Mouse (Mus musculus) bone marrow macrophage, adult 2 months (primary cell): ENCODE measurements around the gene Ccr4. TPM values are rescaled to one million over a fixed set of nuclear protein-coding genes. Genes with fewer than 3 reads are reported as not detected.
A peak's percentile ranks its signal among the peaks of the same experiment; 100 is the strongest.
"Not testable (repeated sequence)": the region's sequence is repeated elsewhere in the genome, so short reads cannot be mapped to it uniquely, and the experiment has no call there.

Source experiments
- H3K27ac ChIP-seq: 2 replicates; pipeline ENCODE4 v1.5.1; 2012; ENCODE audit warnings: low read depth, low read length; ENCODE audit not compliant: insufficient read depth
- H3K4me1 ChIP-seq: 2 replicates; pipeline ENCODE4 v1.6.1; 2012; ENCODE audit warnings: low read length; ENCODE audit not compliant: control insufficient read depth, insufficient read depth
- H3K4me3 ChIP-seq: 2 replicates; pipeline ENCODE4 v1.5.1; 2012; ENCODE audit warnings: mild to moderate bottlenecking, low read length, moderate library complexity; ENCODE audit not compliant: insufficient read depth
- CTCF ChIP-seq: IDR thresholded peaks from 2 replicates; pipeline ENCODE4 v1.5.1; 2012; ENCODE audit warnings: low read depth, mild to moderate bottlenecking, low read length, moderate library complexity
- POLR2A ChIP-seq: IDR thresholded peaks from 2 replicates; pipeline ENCODE4 v1.6.1; 2012; ENCODE audit warnings: mild to moderate bottlenecking, low read depth, low read length, borderline replicate concordance
- polyA plus RNA-seq: library from polyadenylated mRNA; stranded (reverse); fragments of >200 nt; gene quantifications from 2 replicates; pipeline ENCODE4 v1.2.4, GENCODE M21; 2012; ENCODE audit not compliant: missing spikeins, insufficient read depth, insufficient read length

The Ccr4 gene
- polyA plus RNA-seq, 1 experiment, result not detected

- Histone ChIP-seq H3K27ac (no peak overlapping the region), H3K4me1 (no peaks in the 10 kb centered on the region; the same call in 1 of the 2 replicates), H3K4me3 (no peak overlapping the region)
- no peak for TF ChIP-seq CTCF
- no peak for TF ChIP-seq POLR2A
Observed at GRCm38 (mm10) chr9:114525073-114525633, 20.4 kb upstream of the Ccr4 start.

- TF ChIP-seq CTCF (no peak), POLR2A (no peak)
- no peaks in the 10 kb centered on the region; the same call in 1 of the 2 replicates for H3K4me1 ChIP-seq
- H3K27ac ChIP-seq, result no peak overlapping the region
- no peak overlapping the region for H3K4me3 ChIP-seq
Observed at GRCm38 (mm10) chr9:114522501-114522900, 17.8 kb upstream of the Ccr4 start.

- no peak overlapping the region for H3K27ac ChIP-seq
- no peak overlapping the region for H3K4me3 ChIP-seq
- TF ChIP-seq POLR2A, result no peak
- TF ChIP-seq CTCF, result no peak
- no peaks in the 10 kb centered on the region; the same call in 1 of the 2 replicates for H3K4me1 ChIP-seq
Observed at GRCm38 (mm10) chr9:114522041-114522440, 17.3 kb upstream of the Ccr4 start.

GRCm38 (mm10) chr9:114520529-114520928, 15.8 kb upstream of the Ccr4 start:
- H3K4me3 ChIP-seq, H3K4me1 ChIP-seq, H3K27ac ChIP-seq: not testable (repeated sequence)

GRCm38 (mm10) chr9:114518812-114519477, 14.2 kb upstream of the Ccr4 start:
- H3K4me1 ChIP-seq, result no peaks in the 10 kb centered on the region; the same call in 1 of the 2 replicates
- H3K4me3 ChIP-seq, result no peak overlapping the region
- TF ChIP-seq POLR2A (no peak), CTCF (no peak)
- no peak overlapping the region for H3K27ac ChIP-seq

- no peak overlapping the region for H3K27ac ChIP-seq
- no peaks in the 10 kb centered on the region; the same call in 1 of the 2 replicates for H3K4me1 ChIP-seq
- H3K4me3 ChIP-seq, result no peak overlapping the region
- TF ChIP-seq CTCF, result no peak
- TF ChIP-seq POLR2A, result no peak
Observed at GRCm38 (mm10) chr9:114517924-114518497, 13.3 kb upstream of the Ccr4 start.

- H3K27ac ChIP-seq, result no peak within 1 kb of the TSS
- no peak for TF ChIP-seq POLR2A
- TF ChIP-seq CTCF, result no peak
- no peak within 1 kb of the TSS for H3K4me3 ChIP-seq
- H3K4me1 ChIP-seq, result no peaks in the 10 kb centered on the region
Observed at GRCm38 (mm10) chr9:114515364-114515763, 10.6 kb upstream of the Ccr4 start, which contains the start of gene C130032M10Rik. TSS of gene C130032M10Rik (plus strand) at chr9:114515697.

GRCm38 (mm10) chr9:114512831-114513230, 8.1 kb upstream of the Ccr4 start:
- Histone ChIP-seq H3K27ac (no peak overlapping the region), H3K4me3 (no peak overlapping the region), H3K4me1 (peaks cover under 1% of the 10 kb centered on the region; the same call in 1 of the 2 replicates)
- TF ChIP-seq CTCF (no peak), POLR2A (no peak)

GRCm38 (mm10) chr9:114509785-114510184, 5.1 kb upstream of the Ccr4 start:
- H3K27ac ChIP-seq, result no peak overlapping the region
- H3K4me3 ChIP-seq, result no peak overlapping the region
- no peak for TF ChIP-seq CTCF
- TF ChIP-seq POLR2A, result no peak

GRCm38 (mm10) chr9:114507421-114507820, 2.7 kb upstream of the Ccr4 start:
- H3K27ac ChIP-seq, result no peak overlapping the region
- TF ChIP-seq CTCF (no peak), POLR2A (no peak)
- H3K4me3 ChIP-seq, result 0 out of 2 replicates have a peak overlapping the region, but pooled peaks have one; percentile 24
- H3K4me1 ChIP-seq, result peaks cover 10% of the 10 kb centered on the region

More at GRCm38 (mm10) chr9:114509785-114510184, 5.1 kb upstream of the Ccr4 start:
- peaks cover 10% of the 10 kb centered on the region for H3K4me1 ChIP-seq

- TF ChIP-seq CTCF, result no peak
- TF ChIP-seq POLR2A, result no peak
- no peak overlapping the region for H3K27ac ChIP-seq
- H3K4me3 ChIP-seq, result no peak overlapping the region
Observed at GRCm38 (mm10) chr9:114506564-114506963, 1.8 kb upstream of the Ccr4 start.

More at GRCm38 (mm10) chr9:114506564-114506963, 1.8 kb upstream of the Ccr4 start:
- peaks cover 10% of the 10 kb centered on the region for H3K4me1 ChIP-seq
